Mouse (Mus musculus) hindbrain, postnatal 0 days (tissue): ENCODE measurements around the gene Snrpd2. TPM values are rescaled to one million over a fixed set of nuclear protein-coding genes. Genes with fewer than 3 reads are reported as not detected.
"Not testable (repeated sequence)": the region's sequence is repeated elsewhere in the genome, so short reads cannot be mapped to it uniquely, and the experiment has no call there.

ENCODE experiments used
- ATAC-seq: fragments of 200-750 bp; cut with Nextera tagmentation; 2 replicates; pipeline ENCODE4 v1.8.0; 2017; ENCODE audit warnings: mild to moderate bottlenecking, moderate TSS enrichment, moderate library complexity
- DNase-seq: peaks from one replicate; pipeline ENCODE4 v3.0.0-alpha.2; 2015; ENCODE audit warnings: low spot score
- H3K27ac ChIP-seq: fragments of 300-500 bp; sonication (generic); 2 replicates; pipeline ENCODE4 v1.5.1; 2014; ENCODE audit warnings: mild to moderate bottlenecking
- H3K27me3 ChIP-seq: fragments of 300-500 bp; sonication (generic); 2 replicates; pipeline ENCODE4 v1.6.1; 2014; ENCODE audit warnings: low read length, mixed read lengths; ENCODE audit not compliant: insufficient read depth
- H3K36me3 ChIP-seq: fragments of 300-500 bp; sonication (generic); 2 replicates; pipeline ENCODE4 v1.6.1; 2014; ENCODE audit warnings: low read length, mixed read lengths; ENCODE audit not compliant: insufficient read depth
- H3K4me1 ChIP-seq: fragments of 300-500 bp; sonication (generic); 2 replicates; pipeline ENCODE4 v1.6.1; 2014; ENCODE audit warnings: antibody characterized with exemption, low read length, mixed read lengths; ENCODE audit not compliant: insufficient read depth
- H3K4me2 ChIP-seq: fragments of 300-500 bp; sonication (generic); 2 replicates; pipeline ENCODE4 v1.6.1; 2014; ENCODE audit warnings: low read depth, mild to moderate bottlenecking, low read length, moderate library complexity, mixed read lengths
- H3K4me3 ChIP-seq: fragments of 300-500 bp; sonication (generic); 2 replicates; pipeline ENCODE4 v1.5.1; 2014; ENCODE audit warnings: low read length
- H3K9ac ChIP-seq: fragments of 300-500 bp; sonication (generic); replicated peaks from 2 replicates; pipeline ENCODE4 v1.6.1; 2014; ENCODE audit warnings: mild to moderate bottlenecking, low read length, moderate library complexity, mixed read lengths
- H3K9me3 ChIP-seq: fragments of 300-500 bp; sonication (generic); 2 replicates; pipeline ENCODE4 v1.6.1; 2016; ENCODE audit warnings: low read length, mixed read lengths
- CTCF ChIP-seq: IDR thresholded peaks from 2 replicates; pipeline ENCODE4 v1.5.1; 2016; ENCODE audit warnings: antibody characterized with exemption, control low read depth, low read depth
- WGBS: fragments of 180-500 bp; shearing (Covaris S2); extraction: QIAGEN DNeasy Blood & Tissue Kit; methylation state at CpG from one replicate; pipeline ENCODE4 v1.1.7; 2014; 5-methylcytosine and 5-hydroxymethylcytosine counted together
- polyA plus RNA-seq: library from polyadenylated mRNA; unstranded; fragments of >200 nt; fragmentation: Nextera tagmentation; extraction: Ambion mirVana; gene quantifications from 2 replicates; pipeline ENCODE4 v1.2.1, GENCODE M21; 2015
- total RNA-seq: library from RNA; depleted of rRNA; stranded (reverse); fragments of >200 nt; gene quantifications from 2 replicates; pipeline ENCODE4 v1.2.3, GENCODE M21; 2014

The Snrpd2 gene
- total and polyA plus RNA-seq, 2 experiments from 2014 or later = 42.9 to 118 TPM

GRCm38 (mm10) chr7:19148180-19148874, 1.2 kb upstream of the Snrpd2 start:
- WGBS = 12% methylated on average over 20 of the region's 20 CpGs
- Histone ChIP-seq H3K9me3 (no peaks in the 10 kb centered on the region), H3K36me3 (peaks cover 26% of the 10 kb centered on the region), H3K4me1 (peaks cover 12% of the 10 kb centered on the region), H3K4me2 (peak overlapping the region; percentile 81), H3K27ac (peak overlapping the region; percentile 72), H3K27me3 (no peaks in the 10 kb centered on the region), H3K4me3 (peak overlapping the region; percentile 58), H3K9ac (peak overlapping the region; percentile 63)
- no peak for ATAC-seq
- no peak for TF ChIP-seq CTCF
- peak; percentile 25 for DNase-seq

DNA sequence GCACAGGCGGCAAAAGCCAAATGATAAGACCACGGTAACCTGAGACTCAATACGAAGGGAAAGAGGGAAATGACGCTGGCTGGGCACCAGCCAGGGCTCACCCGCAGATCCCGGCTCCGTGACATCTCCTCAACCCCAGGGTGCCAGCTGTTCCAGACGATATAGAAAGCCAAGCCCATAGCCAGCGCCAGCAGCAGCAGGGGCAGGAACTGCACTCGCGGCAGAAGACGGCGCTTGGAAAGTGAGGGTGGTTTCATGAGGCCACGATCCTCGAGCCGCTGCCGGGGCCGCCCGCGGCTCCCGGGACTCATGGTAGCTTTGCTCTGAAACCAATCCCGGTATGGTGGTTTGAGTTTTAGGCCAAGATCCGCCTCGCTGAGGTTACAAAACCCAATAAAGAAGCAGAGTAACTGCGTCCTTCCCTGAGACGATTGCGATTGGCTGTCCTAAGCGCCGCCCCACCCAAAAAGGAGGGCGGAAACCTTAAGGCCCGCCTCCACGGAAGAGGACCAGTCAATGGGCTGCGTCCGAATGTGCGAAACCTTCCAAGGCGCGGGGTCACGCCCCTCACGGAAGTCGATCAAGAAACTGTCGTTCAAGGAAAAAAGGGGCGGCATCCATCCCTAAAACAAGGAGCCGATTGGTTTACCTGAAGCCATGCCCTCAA, 514 bp upstream of the Snrpd2 start, which contains the start of gene Qpctl:
Qpctl (minus strand) TSS at position 417 of the 667 bp plus-strand sequence.
- Histone ChIP-seq H3K27ac (peak within 1 kb of the TSS; percentile 72), H3K4me3 (peak within 1 kb of the TSS; percentile 58), H3K36me3 (peaks cover 33% of the 10 kb centered on the region), H3K4me2 (peak within 1 kb of the TSS; percentile 81), H3K27me3 (no peaks in the 10 kb centered on the region), H3K4me1 (peaks cover 12% of the 10 kb centered on the region), H3K9ac (peak within 1 kb of the TSS; percentile 69), H3K9me3 (no peaks in the 10 kb centered on the region)
- DNase-seq (peak; percentile 99), ATAC-seq (peak; percentile 96)
- no peak; the same call in 1 of the 2 replicates for TF ChIP-seq CTCF
- WGBS = under 1% methylated on average over 43 of the region's 43 CpGs

- not testable (repeated sequence) for H3K4me2 ChIP-seq, H3K4me3 ChIP-seq, H3K9me3 ChIP-seq, H3K27me3 ChIP-seq, ATAC-seq, DNase-seq, H3K27ac ChIP-seq
- Histone ChIP-seq H3K4me1 (peaks cover 12% of the 10 kb centered on the region), H3K9ac (peak overlapping the region; percentile 69; the same call in 1 of the 2 replicates), H3K36me3 (peaks cover 26% of the 10 kb centered on the region)
- 91% methylated on average over 10 of the region's 10 CpGs for WGBS
Measured at GRCm38 (mm10) chr7:19151121-19151520, 1.6 kb downstream of the Snrpd2 start.

- H3K4me3 ChIP-seq = no peak overlapping the region
- 0 out of 2 replicates have a peak overlapping the region, but pooled peaks have one; percentile 13 for H3K9ac ChIP-seq
- no peak overlapping the region for H3K27ac ChIP-seq
- TF ChIP-seq CTCF = no peak
- DNase-seq (no peak), ATAC-seq (no peak)
- 47% methylated on average over 8 of the region's 8 CpGs for WGBS
- no peaks in the 10 kb centered on the region for H3K9me3 ChIP-seq
- no peaks in the 10 kb centered on the region for H3K27me3 ChIP-seq
- H3K4me2 ChIP-seq = no peak overlapping the region
- H3K4me1 ChIP-seq = peaks cover 13% of the 10 kb centered on the region
- peaks cover 23% of the 10 kb centered on the region for H3K36me3 ChIP-seq
Measured at GRCm38 (mm10) chr7:19154796-19155195, 5.3 kb downstream of the Snrpd2 start.

DNA sequence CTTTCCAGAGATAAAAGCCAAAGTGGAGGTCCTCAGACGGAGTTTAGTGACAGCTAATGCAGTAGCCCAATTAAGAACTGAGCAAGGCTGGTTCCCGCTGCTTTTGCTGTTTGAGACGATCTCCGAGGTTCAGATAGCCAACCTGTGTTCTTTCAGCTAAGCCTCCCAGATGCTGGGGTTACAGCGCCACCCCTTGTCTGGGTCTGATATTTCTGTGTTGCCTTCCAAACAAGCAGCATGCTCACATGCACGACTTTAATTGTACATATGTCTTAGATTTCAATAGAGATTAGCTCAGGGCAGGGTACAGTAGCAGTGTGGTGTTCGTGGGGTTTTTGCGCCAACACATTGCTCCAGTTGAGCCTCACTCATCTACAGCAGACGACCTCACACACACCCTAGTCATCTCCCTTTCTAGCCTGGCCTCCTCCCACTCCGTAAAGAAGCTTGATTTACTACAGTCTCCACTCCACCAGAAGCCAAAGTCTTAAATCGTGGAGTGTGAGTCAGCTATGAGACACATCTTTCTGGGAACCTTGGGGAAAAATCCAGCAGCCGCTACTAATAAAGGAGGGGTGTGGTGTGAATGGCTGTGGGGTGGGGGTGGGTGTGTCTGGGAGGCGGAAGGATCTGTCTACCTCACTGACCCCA, 6.4 kb downstream of the Snrpd2 start:
- H3K36me3 ChIP-seq = peaks cover 23% of the 10 kb centered on the region
- DNase-seq (no peak), ATAC-seq (no peak)
- H3K4me2 ChIP-seq = no peak overlapping the region
- H3K9ac ChIP-seq = no peak overlapping the region
- peak; percentile 43 for TF ChIP-seq CTCF
- no peaks in the 10 kb centered on the region for H3K9me3 ChIP-seq
- H3K27ac ChIP-seq = no peak overlapping the region
- H3K4me1 ChIP-seq = peaks cover 11% of the 10 kb centered on the region; the same call in 1 of the 2 replicates
- 61% methylated on average over 13 of the region's 13 CpGs for WGBS
- H3K27me3 ChIP-seq = no peaks in the 10 kb centered on the region
- no peak overlapping the region for H3K4me3 ChIP-seq

GRCm38 (mm10) chr7:19157160-19157800, 7.8 kb downstream of the Snrpd2 start:
- Histone ChIP-seq H3K9ac (0 out of 2 replicates have a peak overlapping the region, but pooled peaks have one; percentile 30), H3K4me3 (no peak overlapping the region), H3K4me1 (peaks cover 11% of the 10 kb centered on the region; the same call in 1 of the 2 replicates), H3K27me3 (no peaks in the 10 kb centered on the region), H3K27ac (peak overlapping the region; percentile 45; the same call in 1 of the 2 replicates), H3K36me3 (peaks cover 16% of the 10 kb centered on the region), H3K9me3 (no peaks in the 10 kb centered on the region), H3K4me2 (peak overlapping the region; percentile 46)
- ATAC-seq (peak; percentile 72), DNase-seq (peak; percentile 88)
- TF ChIP-seq CTCF = peak; percentile 93
- WGBS = 4% methylated on average over 30 of the region's 30 CpGs
